ENCODE assay signal across 8 mouse cellular contexts in genomic region chr2:30699797-30700454, GRCm38 (mm10).
DNase-seq lines count a peak whose midpoint lies in the region; ATAC-seq and TF ChIP-seq lines count a peak whose summit lies in the region.

No protein-coding gene starts in this region.

- TF ChIP-seq CTCF in G1E (IDR thresholded peaks at IDR 0.05; ENCODE audit: low read depth, low read length) = no peak

- peaks cover 20% of the 10 kb centered on the region for H3K27me3 ChIP-seq in G1E (ENCODE audit: insufficient read depth, low read length)
- no peaks in the 10 kb centered on the region for H3K27me3 ChIP-seq in forebrain, embryonic 14.5 days (replicated peaks; ENCODE audit: control insufficient read depth, insufficient read depth, low read length)
- H3K27me3 ChIP-seq in neural tube, embryonic 13.5 days = no peaks in the 10 kb centered on the region

- H3K9ac ChIP-seq in forebrain, embryonic 14.5 days (ENCODE audit: low read length) = no peak overlapping the region
- H3K9ac ChIP-seq in neural tube, embryonic 13.5 days = peak overlapping the region; percentile 9; the same call in 1 of the 2 replicates

- WGBS in forebrain, embryonic 14.5 days = 30% methylated on average over 6 of the region's 6 CpGs
- 39% methylated on average over 6 of the region's 6 CpGs for WGBS in neural tube, embryonic 13.5 days

- H3K27ac ChIP-seq in forebrain, embryonic 14.5 days (ENCODE audit: low read depth, low read length) = peak overlapping the region; percentile 60
- H3K27ac ChIP-seq in neural tube, embryonic 13.5 days (replicated peaks) = peak overlapping the region; percentile 85

- no peak overlapping the region for H3K4me3 ChIP-seq in G1E (ENCODE audit: low read depth, low read length)
- no peak overlapping the region for H3K4me3 ChIP-seq in forebrain, embryonic 14.5 days (ENCODE audit: low read depth, low read length)
- no peak overlapping the region for H3K4me3 ChIP-seq in neural tube, embryonic 13.5 days

- ATAC-seq in G1E (ENCODE audit: extremely low read depth, insufficient number of reproducible peaks, low FRiP score, poor library complexity, severe bottlenecking) = no peak
- ATAC-seq in forebrain, embryonic 14.5 days = peak; percentile 88
- peak; percentile 84 for ATAC-seq in neural tube, embryonic 13.5 days (ENCODE audit: low read depth)

- no peaks in the 10 kb centered on the region for H3K36me3 ChIP-seq in G1E (replicated peaks)
- H3K36me3 ChIP-seq in forebrain, embryonic 14.5 days (ENCODE audit: control insufficient read depth, insufficient read depth, low read length) = no peaks in the 10 kb centered on the region
- H3K36me3 ChIP-seq in neural tube, embryonic 13.5 days = no peaks in the 10 kb centered on the region

- peak; percentile 71 for DNase-seq in G1E (ENCODE audit: low spot score)
- peak; percentile 59 for DNase-seq in c-Kit-positive CD71-positive TER-119-positive erythroid progenitor cells, embryonic 14.5 days (ENCODE audit: low spot score)
- DNase-seq in forebrain, embryonic 14.5 days (ENCODE audit: low spot score) = peak; percentile 91
- DNase-seq in heart, postnatal 10 days = peak; percentile 88 to 89
- DNase-seq in kidney, postnatal 25 days = peak; percentile 91 to 92
- peak; percentile 85 to 90 for DNase-seq in lung, adult 18-20 months
- DNase-seq in thymus, postnatal 10 days (ENCODE audit: low spot score in 2 of 2) = peak; percentile 76 to 78

- H3K4me2 ChIP-seq in forebrain, embryonic 14.5 days (ENCODE audit: low read length) = peak overlapping the region; percentile 34
- peak overlapping the region; percentile 31; the same call in 1 of the 2 replicates for H3K4me2 ChIP-seq in neural tube, embryonic 13.5 days

- H3K4me1 ChIP-seq in G1E (ENCODE audit: insufficient read depth, low read depth, low read length) = peaks cover 8% of the 10 kb centered on the region
- peaks cover 14% of the 10 kb centered on the region for H3K4me1 ChIP-seq in forebrain, embryonic 14.5 days (ENCODE audit: control insufficient read depth, insufficient read depth, low read length)
- H3K4me1 ChIP-seq in neural tube, embryonic 13.5 days (replicated peaks) = peaks cover 59% of the 10 kb centered on the region

- intact Hi-C loops in heart, postnatal 10 days (cut with DNase I) = no loop called here

- H3K9me3 ChIP-seq in G1E (replicated peaks) = peaks cover 5% of the 10 kb centered on the region; the same call in 1 of the 2 replicates
- H3K9me3 ChIP-seq in forebrain, embryonic 14.5 days (replicated peaks; ENCODE audit: control insufficient read depth, low read length) = no peaks in the 10 kb centered on the region
- H3K9me3 ChIP-seq in neural tube, embryonic 13.5 days = no peaks in the 10 kb centered on the region; the same call in 1 of the 2 replicates
